Mouse (Mus musculus) lung, embryonic 16.5 days (tissue): ENCODE measurements around the gene Ccdc33. TPM values are rescaled to one million over a fixed set of nuclear protein-coding genes. Genes with fewer than 3 reads are reported as not detected.

Source experiments
- ATAC-seq: fragments of 200-750 bp; cut with Nextera tagmentation; 2 replicates; pipeline ENCODE4 v1.8.0; 2017; ENCODE audit warnings: low read depth, mild to moderate bottlenecking, moderate library complexity
- H3K27ac ChIP-seq: fragments of 300-500 bp; sonication (generic); 2 replicates; pipeline ENCODE4 v1.5.1; 2014; ENCODE audit warnings: mild to moderate bottlenecking, control low read depth, low read length
- H3K27me3 ChIP-seq: fragments of 300-500 bp; sonication (generic); 2 replicates; pipeline ENCODE4 v1.6.1; 2014; ENCODE audit warnings: low read depth, low read length, mixed read lengths; ENCODE audit not compliant: control insufficient read depth, insufficient read depth
- H3K36me3 ChIP-seq: fragments of 300-500 bp; sonication (generic); 2 replicates; pipeline ENCODE4 v1.6.1; 2014; ENCODE audit warnings: low read length; ENCODE audit not compliant: control insufficient read depth, insufficient read depth
- H3K4me1 ChIP-seq: fragments of 300-500 bp; sonication (generic); replicated peaks from 2 replicates; pipeline ENCODE4 v1.6.1; 2014; ENCODE audit warnings: low read length, mixed read lengths; ENCODE audit not compliant: control insufficient read depth, insufficient read depth
- H3K4me2 ChIP-seq: fragments of 300-500 bp; sonication (generic); 2 replicates; pipeline ENCODE4 v1.6.1; 2014; ENCODE audit warnings: low read depth, low read length, control low read depth
- H3K4me3 ChIP-seq: fragments of 300-500 bp; sonication (generic); 2 replicates; pipeline ENCODE4 v1.5.1; 2014; ENCODE audit warnings: mild to moderate bottlenecking, low read length, control low read depth
- H3K9ac ChIP-seq: fragments of 300-500 bp; sonication (generic); 2 replicates; pipeline ENCODE4 v1.6.1; 2014; ENCODE audit warnings: low read length, control low read depth
- H3K9me3 ChIP-seq: fragments of 300-500 bp; sonication (generic); 2 replicates; pipeline ENCODE4 v1.6.1; 2016; ENCODE audit warnings: low read length; ENCODE audit not compliant: control insufficient read depth
- whole genome bisulfite sequencing: fragments of 180-500 bp; shearing (Covaris S2); extraction: QIAGEN DNeasy Blood & Tissue Kit; methylation state at CpG from one replicate; pipeline ENCODE4 v1.1.7; 2014; 5-methylcytosine and 5-hydroxymethylcytosine counted together
- polyA plus RNA-seq: library from polyadenylated mRNA; unstranded; fragments of >200 nt; fragmentation: Nextera tagmentation; extraction: Ambion mirVana; gene quantifications from 2 replicates; pipeline ENCODE4 v1.2.1, GENCODE M21; 2015

Gene Ccdc33
- polyA plus RNA-seq, 1 experiment from 2014 or later: 0.68 TPM

- 19% methylated on average over 7 of the region's 7 CpGs for WGBS
- Histone ChIP-seq H3K9me3 (no peaks in the 10 kb centered on the region), H3K27ac (no peak overlapping the region), H3K36me3 (no peaks in the 10 kb centered on the region), H3K4me1 (peaks cover 19% of the 10 kb centered on the region), H3K27me3 (peaks cover 2% of the 10 kb centered on the region; the same call in 1 of the 2 replicates), H3K4me2 (no peak overlapping the region), H3K9ac (no peak overlapping the region), H3K4me3 (no peak overlapping the region)
- ATAC-seq: no peak
These were observed 16.3 kb upstream of the Ccdc33 start for GRCm38 (mm10) chr9:58134906-58135305.

GRCm38 (mm10) chr9:58133893-58134884 is 15.6 kb upstream of the Ccdc33 start:
- Histone ChIP-seq H3K27ac (no peak overlapping the region), H3K4me1 (peaks cover 19% of the 10 kb centered on the region), H3K4me3 (no peak overlapping the region), H3K4me2 (no peak overlapping the region), H3K9me3 (no peaks in the 10 kb centered on the region), H3K27me3 (peaks cover 5% of the 10 kb centered on the region; the same call in 1 of the 2 replicates), H3K36me3 (no peaks in the 10 kb centered on the region), H3K9ac (no peak overlapping the region)
- no peak for ATAC-seq
- 13% methylated on average over 16 of the region's 17 CpGs for WGBS

- no peak overlapping the region for H3K4me3 ChIP-seq
- H3K9ac ChIP-seq: no peak overlapping the region
- WGBS: 49% methylated on average over 7 of the region's 7 CpGs
- no peak for ATAC-seq
- H3K27ac ChIP-seq: no peak overlapping the region
- H3K9me3 ChIP-seq: no peaks in the 10 kb centered on the region
- no peak overlapping the region for H3K4me2 ChIP-seq
- H3K27me3 ChIP-seq: peaks cover 5% of the 10 kb centered on the region; the same call in 1 of the 2 replicates
- no peaks in the 10 kb centered on the region for H3K36me3 ChIP-seq
- H3K4me1 ChIP-seq: peaks cover 24% of the 10 kb centered on the region
These were observed 13.1 kb upstream of the Ccdc33 start for GRCm38 (mm10) chr9:58131735-58132134.

GRCm38 (mm10) chr9:58130909-58131308 is 12.3 kb upstream of the Ccdc33 start:
- ATAC-seq: no peak
- H3K4me3 ChIP-seq: no peak overlapping the region
- H3K9me3 ChIP-seq: no peaks in the 10 kb centered on the region
- WGBS: 38% methylated on average over 3 of the region's 3 CpGs
- H3K36me3 ChIP-seq: no peaks in the 10 kb centered on the region
- peaks cover 23% of the 10 kb centered on the region for H3K4me1 ChIP-seq
- peaks cover 5% of the 10 kb centered on the region; the same call in 1 of the 2 replicates for H3K27me3 ChIP-seq
- no peak overlapping the region for H3K4me2 ChIP-seq
- H3K27ac ChIP-seq: no peak overlapping the region
- no peak overlapping the region for H3K9ac ChIP-seq

GRCm38 (mm10) chr9:58129508-58129907 is 10.9 kb upstream of the Ccdc33 start:
- no peak overlapping the region for H3K4me2 ChIP-seq
- no peak overlapping the region for H3K4me3 ChIP-seq
- H3K9me3 ChIP-seq: no peaks in the 10 kb centered on the region
- peaks cover 5% of the 10 kb centered on the region; the same call in 1 of the 2 replicates for H3K27me3 ChIP-seq
- 16% methylated on average over 8 of the region's 8 CpGs for WGBS
- no peak for ATAC-seq
- H3K9ac ChIP-seq: no peak overlapping the region
- peaks cover 20% of the 10 kb centered on the region for H3K4me1 ChIP-seq
- no peak overlapping the region for H3K27ac ChIP-seq
- H3K36me3 ChIP-seq: no peaks in the 10 kb centered on the region

GRCm38 (mm10) chr9:58128926-58129413 is 10.3 kb upstream of the Ccdc33 start:
- WGBS: 3% methylated on average over 13 of the region's 13 CpGs
- no peak overlapping the region for H3K9ac ChIP-seq
- H3K9me3 ChIP-seq: no peaks in the 10 kb centered on the region
- H3K27ac ChIP-seq: no peak overlapping the region
- no peak overlapping the region for H3K4me3 ChIP-seq
- peaks cover 14% of the 10 kb centered on the region for H3K4me1 ChIP-seq
- peak; percentile 11; the same call in 1 of the 2 replicates for ATAC-seq
- H3K27me3 ChIP-seq: peaks cover 5% of the 10 kb centered on the region; the same call in 1 of the 2 replicates
- no peak overlapping the region for H3K4me2 ChIP-seq
- H3K36me3 ChIP-seq: no peaks in the 10 kb centered on the region

GRCm38 (mm10) chr9:58125811-58126210 is 7.2 kb upstream of the Ccdc33 start:
- Histone ChIP-seq H3K4me2 (no peak overlapping the region), H3K9ac (no peak overlapping the region), H3K27ac (no peak overlapping the region), H3K9me3 (no peaks in the 10 kb centered on the region), H3K4me3 (no peak overlapping the region), H3K27me3 (peaks cover 5% of the 10 kb centered on the region; the same call in 1 of the 2 replicates), H3K4me1 (peaks cover 9% of the 10 kb centered on the region), H3K36me3 (no peaks in the 10 kb centered on the region)
- 18% methylated on average over 4 of the region's 4 CpGs for WGBS
- ATAC-seq: no peak

- peaks cover 4% of the 10 kb centered on the region; the same call in 1 of the 2 replicates for H3K27me3 ChIP-seq
- no peak for ATAC-seq
- no peak overlapping the region for H3K9ac ChIP-seq
- no peak overlapping the region for H3K27ac ChIP-seq
- H3K4me1 ChIP-seq: peaks cover 9% of the 10 kb centered on the region
- H3K9me3 ChIP-seq: no peaks in the 10 kb centered on the region
- 35% methylated on average over 3 of the region's 3 CpGs for WGBS
- H3K4me3 ChIP-seq: no peak overlapping the region
- no peak overlapping the region for H3K4me2 ChIP-seq
- H3K36me3 ChIP-seq: no peaks in the 10 kb centered on the region
These were observed 6.5 kb upstream of the Ccdc33 start for GRCm38 (mm10) chr9:58125085-58125484.

GRCm38 (mm10) chr9:58116024-58116651 is 2.5 kb downstream of the Ccdc33 start:
- Histone ChIP-seq H3K4me2 (no peak overlapping the region), H3K4me3 (no peak overlapping the region), H3K36me3 (no peaks in the 10 kb centered on the region), H3K4me1 (peaks cover 10% of the 10 kb centered on the region), H3K9me3 (no peaks in the 10 kb centered on the region), H3K27ac (no peak overlapping the region), H3K9ac (no peak overlapping the region), H3K27me3 (no peaks in the 10 kb centered on the region; the same call in 1 of the 2 replicates)
- no peak for ATAC-seq
- WGBS: 46% methylated on average over 6 of the region's 7 CpGs
